Mouse (Mus musculus): ENCODE measurements at regions not wholly inside any gene's neighbourhood (a gene's known extent, or its start where the extent isn't known, plus 50 kb on each side); places are given as distances from the start of the nearest gene placed in this dataset.

DNA sequence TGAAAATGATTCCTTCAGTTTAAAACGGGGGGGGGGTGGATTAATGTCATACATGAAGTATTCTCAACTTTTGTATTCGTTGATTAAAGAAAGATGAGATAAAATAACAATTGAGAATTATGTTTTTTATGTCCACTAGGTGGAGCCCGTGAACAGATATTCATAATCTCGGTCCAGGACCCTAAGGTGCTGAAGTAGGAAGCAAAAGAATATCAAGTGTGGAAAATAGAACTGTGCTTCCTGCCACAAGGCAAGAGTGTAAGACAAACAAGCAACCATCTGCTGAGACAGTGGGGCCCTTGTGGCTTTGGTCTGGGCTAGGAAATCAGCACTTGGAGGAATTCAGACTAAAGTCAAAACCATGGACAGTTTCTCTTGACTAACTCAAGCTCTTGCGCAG lies 50.9 kb upstream of the Kap start:
- Histone ChIP-seq H3K36me3 (ENCODE audit: insufficient read depth, low read length) (no peaks in the 10 kb centered on the region), H3K27me3 (ENCODE audit: insufficient read depth, low read length) (no peaks in the 10 kb centered on the region), H3K9me3 (ENCODE audit: low read length) (no peaks in the 10 kb centered on the region), H3K27ac (ENCODE audit: low read length) (no peak overlapping the region), H3K4me3 (ENCODE audit: low read length) (no peak overlapping the region), H3K4me2 (replicated peaks; ENCODE audit: low read depth, low read length) (no peak overlapping the region), H3K4me1 (ENCODE audit: insufficient read depth, low read length) (no peaks in the 10 kb centered on the region), H3K9ac (replicated peaks; ENCODE audit: low read length) (no peak overlapping the region)
- 30% methylated on average over 5 of the region's 5 CpGs for WGBS
- no peak for ATAC-seq (ENCODE audit: low FRiP score, low TSS enrichment)

DNA sequence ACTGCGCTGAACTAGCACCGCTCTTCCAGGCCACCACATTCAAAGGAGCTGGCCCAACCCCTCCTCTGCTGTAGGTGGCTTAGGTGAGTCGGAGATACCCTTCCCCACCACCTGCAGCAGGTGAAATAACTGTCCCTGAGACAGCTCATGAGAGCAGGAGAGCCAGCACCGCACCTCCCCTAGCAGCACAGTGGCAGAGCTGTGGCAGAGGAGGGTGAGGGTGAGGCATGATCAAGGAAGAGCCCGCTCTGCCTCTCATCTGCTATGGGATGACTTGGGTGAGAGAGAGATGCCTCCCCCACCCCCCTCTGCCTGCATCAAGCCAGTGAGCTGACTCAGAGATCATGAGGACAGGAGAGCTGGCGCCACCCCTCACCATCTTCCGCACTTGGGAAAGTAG lies 81.1 kb upstream of the Kap start:
- Histone ChIP-seq H3K27ac (ENCODE audit: low read length) (no peak overlapping the region), H3K4me3 (ENCODE audit: low read length) (no peak overlapping the region), H3K36me3 (ENCODE audit: insufficient read depth, low read length) (no peaks in the 10 kb centered on the region), H3K4me1 (ENCODE audit: insufficient read depth, low read length) (no peaks in the 10 kb centered on the region), H3K9ac (replicated peaks; ENCODE audit: low read length) (no peak overlapping the region), H3K9me3 (ENCODE audit: low read length) (no peaks in the 10 kb centered on the region), H3K27me3 (ENCODE audit: insufficient read depth, low read length) (no peaks in the 10 kb centered on the region), H3K4me2 (replicated peaks; ENCODE audit: low read depth, low read length) (no peak overlapping the region)
- WGBS, result 92% methylated on average over 7 of the region's 7 CpGs
- no peak for ATAC-seq (ENCODE audit: low FRiP score, low TSS enrichment)

DNA sequence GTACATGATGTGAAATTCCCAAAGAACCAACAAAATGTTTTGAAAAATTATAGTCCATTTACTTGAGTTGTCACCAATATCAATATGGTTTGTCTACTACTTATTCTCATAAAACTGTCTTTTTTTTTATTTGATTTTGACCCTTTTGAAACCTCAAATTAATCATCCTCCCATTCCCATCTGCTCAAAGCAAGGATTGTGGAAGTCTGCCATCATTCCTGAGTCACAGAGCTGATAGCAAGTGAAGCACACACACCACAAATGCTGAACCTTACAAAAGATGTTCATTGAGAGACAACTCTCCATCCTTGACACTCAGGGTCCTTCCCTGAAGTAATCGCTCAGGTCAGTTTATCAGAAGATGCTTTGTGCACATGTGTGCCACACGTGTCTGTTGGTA lies 82.1 kb upstream of the Kap start:
- Histone ChIP-seq H3K27me3 (ENCODE audit: insufficient read depth, low read length) (no peaks in the 10 kb centered on the region), H3K9me3 (ENCODE audit: low read length) (no peaks in the 10 kb centered on the region), H3K9ac (replicated peaks; ENCODE audit: low read length) (no peak overlapping the region), H3K27ac (ENCODE audit: low read length) (no peak overlapping the region), H3K4me3 (ENCODE audit: low read length) (no peak overlapping the region), H3K36me3 (ENCODE audit: insufficient read depth, low read length) (no peaks in the 10 kb centered on the region), H3K4me2 (replicated peaks; ENCODE audit: low read depth, low read length) (no peak overlapping the region), H3K4me1 (ENCODE audit: insufficient read depth, low read length) (no peaks in the 10 kb centered on the region)
- no peak for ATAC-seq (ENCODE audit: low FRiP score, low TSS enrichment)
- 93% methylated on average over 2 of the region's 2 CpGs for WGBS

DNA sequence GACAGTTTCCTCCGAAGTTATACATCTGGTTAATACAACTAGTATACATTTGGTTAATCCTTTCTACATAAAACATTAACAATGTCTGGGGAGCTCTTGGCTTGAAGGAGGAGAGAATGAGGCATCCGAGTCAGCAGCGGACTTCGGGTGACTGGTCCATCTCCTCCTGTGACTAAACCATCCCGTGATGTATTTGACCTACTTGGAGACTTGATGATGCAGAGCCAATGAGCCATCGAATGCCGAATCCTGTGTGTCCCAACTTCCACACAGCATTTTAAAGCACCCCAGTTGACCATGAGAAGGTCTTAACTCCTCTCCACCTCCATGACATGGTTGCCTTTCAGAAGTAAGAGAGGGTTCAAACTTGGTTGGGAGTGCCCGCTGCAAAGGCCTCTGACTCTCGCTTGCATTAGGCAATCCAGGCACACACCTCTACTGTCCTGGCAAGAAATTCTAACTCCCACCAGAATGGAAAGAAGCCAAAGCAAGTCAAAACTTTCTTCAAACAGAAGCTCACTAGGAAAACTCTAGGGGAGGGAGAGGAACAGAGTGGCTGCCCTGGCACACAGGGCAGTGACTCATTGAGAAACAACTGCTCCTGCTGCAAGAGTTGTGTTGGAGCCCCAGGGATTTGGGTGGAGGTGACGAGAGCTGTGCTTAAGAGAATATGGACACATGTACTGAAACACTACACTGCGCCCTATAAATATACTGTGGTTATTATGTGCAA lies 75.4 kb upstream of the Etv6 start:
- H3K36me3 ChIP-seq (ENCODE audit: insufficient read depth, low read length), result no peaks in the 10 kb centered on the region
- no peaks in the 10 kb centered on the region for H3K9me3 ChIP-seq (ENCODE audit: low read length)
- no peak overlapping the region for H3K27ac ChIP-seq (ENCODE audit: low read length)
- no peak overlapping the region for H3K9ac ChIP-seq (replicated peaks; ENCODE audit: low read length)
- no peaks in the 10 kb centered on the region for H3K27me3 ChIP-seq (ENCODE audit: insufficient read depth, low read length)
- WGBS, result 81% methylated on average over 11 of the region's 11 CpGs
- no peak overlapping the region for H3K4me2 ChIP-seq (replicated peaks; ENCODE audit: low read depth, low read length)
- H3K4me3 ChIP-seq (ENCODE audit: low read length), result no peak overlapping the region
- no peaks in the 10 kb centered on the region for H3K4me1 ChIP-seq (ENCODE audit: insufficient read depth, low read length)
- no peak for ATAC-seq (ENCODE audit: low FRiP score, low TSS enrichment)

DNA sequence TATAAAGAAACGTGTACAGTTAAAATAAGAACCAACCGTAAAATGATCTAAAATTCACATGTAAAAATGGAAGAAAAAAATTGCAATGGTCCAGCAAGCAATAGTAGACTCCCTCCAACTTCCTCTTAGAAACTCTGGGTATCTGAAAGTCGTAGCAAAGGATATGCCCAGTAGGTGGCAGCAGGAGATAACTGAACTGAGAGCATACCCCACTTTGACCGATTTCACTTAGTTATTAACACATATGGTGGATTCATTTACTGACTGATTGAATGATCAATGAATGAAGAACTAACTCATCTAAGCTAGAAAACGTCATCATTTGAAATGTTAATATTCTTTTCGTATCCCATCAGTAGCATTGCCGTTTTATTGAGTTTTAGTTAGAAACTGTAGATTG lies 74.8 kb upstream of the Etv6 start:
- H3K27me3 ChIP-seq (ENCODE audit: insufficient read depth, low read length), result no peaks in the 10 kb centered on the region
- no peak overlapping the region for H3K4me2 ChIP-seq (replicated peaks; ENCODE audit: low read depth, low read length)
- no peak overlapping the region for H3K9ac ChIP-seq (replicated peaks; ENCODE audit: low read length)
- no peaks in the 10 kb centered on the region for H3K4me1 ChIP-seq (ENCODE audit: insufficient read depth, low read length)
- no peaks in the 10 kb centered on the region for H3K9me3 ChIP-seq (ENCODE audit: low read length)
- 27% methylated on average over 7 of the region's 7 CpGs for WGBS
- no peaks in the 10 kb centered on the region for H3K36me3 ChIP-seq (ENCODE audit: insufficient read depth, low read length)
- H3K4me3 ChIP-seq (ENCODE audit: low read length), result no peak overlapping the region
- H3K27ac ChIP-seq (ENCODE audit: low read length), result no peak overlapping the region
- peak; percentile 57; the same call in 1 of the 2 replicates for ATAC-seq (ENCODE audit: low FRiP score, low TSS enrichment)

DNA sequence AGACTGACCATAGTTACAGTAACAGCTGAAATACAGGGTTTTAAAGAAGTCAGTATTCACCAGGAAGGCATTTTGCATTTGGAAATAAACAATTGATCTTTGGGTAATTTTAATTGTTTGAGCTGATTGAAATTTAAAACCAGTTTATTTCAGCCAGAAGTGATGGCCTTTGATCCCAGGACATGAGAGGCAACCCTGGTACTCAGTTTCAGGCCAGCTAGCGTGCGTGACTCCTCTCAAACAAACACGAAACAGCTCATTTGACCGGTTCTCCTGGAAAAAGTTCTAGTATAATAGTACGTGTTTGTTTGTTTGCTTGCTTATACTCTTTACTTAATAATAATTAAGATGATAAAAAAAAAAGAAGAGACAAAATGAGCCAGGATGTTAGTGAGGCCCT lies 72.9 kb upstream of the Etv6 start:
- no peaks in the 10 kb centered on the region for H3K36me3 ChIP-seq (ENCODE audit: insufficient read depth, low read length)
- no peaks in the 10 kb centered on the region for H3K9me3 ChIP-seq (ENCODE audit: low read length)
- H3K4me3 ChIP-seq (ENCODE audit: low read length), result no peak overlapping the region
- no peak overlapping the region for H3K4me2 ChIP-seq (replicated peaks; ENCODE audit: low read depth, low read length)
- WGBS, result 67% methylated on average over 5 of the region's 5 CpGs
- H3K9ac ChIP-seq (replicated peaks; ENCODE audit: low read length), result no peak overlapping the region
- no peaks in the 10 kb centered on the region for H3K27me3 ChIP-seq (ENCODE audit: insufficient read depth, low read length)
- no peak overlapping the region for H3K27ac ChIP-seq (ENCODE audit: low read length)
- no peak for ATAC-seq (ENCODE audit: low FRiP score, low TSS enrichment)
- no peaks in the 10 kb centered on the region for H3K4me1 ChIP-seq (ENCODE audit: insufficient read depth, low read length)

DNA sequence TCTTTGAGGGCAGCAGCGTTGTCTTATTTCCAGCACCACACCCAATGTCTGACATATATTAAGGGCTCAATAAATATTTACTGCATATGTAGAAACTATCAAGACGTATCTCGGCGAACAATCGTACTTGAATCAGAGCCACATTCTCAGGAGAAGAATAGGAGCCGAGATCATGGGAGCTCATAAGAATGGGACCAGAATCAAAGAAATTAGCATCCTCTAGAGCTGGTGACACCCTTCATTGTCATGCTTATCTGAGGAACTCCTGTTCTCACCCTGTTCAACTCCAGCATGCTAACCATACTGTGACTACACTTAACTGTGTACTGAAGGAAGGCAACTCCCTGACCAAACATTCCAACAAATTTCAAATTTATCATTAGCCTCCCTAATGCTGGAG lies 72.2 kb upstream of the Etv6 start:
- no peak overlapping the region for H3K9ac ChIP-seq (replicated peaks; ENCODE audit: low read length)
- no peak overlapping the region for H3K27ac ChIP-seq (ENCODE audit: low read length)
- no peak overlapping the region for H3K4me3 ChIP-seq (ENCODE audit: low read length)
- WGBS, result 83% methylated on average over 6 of the region's 6 CpGs
- H3K27me3 ChIP-seq (ENCODE audit: insufficient read depth, low read length), result no peaks in the 10 kb centered on the region
- no peak for ATAC-seq (ENCODE audit: low FRiP score, low TSS enrichment)
- H3K9me3 ChIP-seq (ENCODE audit: low read length), result no peaks in the 10 kb centered on the region
- H3K4me2 ChIP-seq (replicated peaks; ENCODE audit: low read depth, low read length), result no peak overlapping the region
- no peaks in the 10 kb centered on the region for H3K36me3 ChIP-seq (ENCODE audit: insufficient read depth, low read length)
- no peaks in the 10 kb centered on the region for H3K4me1 ChIP-seq (ENCODE audit: insufficient read depth, low read length)

DNA sequence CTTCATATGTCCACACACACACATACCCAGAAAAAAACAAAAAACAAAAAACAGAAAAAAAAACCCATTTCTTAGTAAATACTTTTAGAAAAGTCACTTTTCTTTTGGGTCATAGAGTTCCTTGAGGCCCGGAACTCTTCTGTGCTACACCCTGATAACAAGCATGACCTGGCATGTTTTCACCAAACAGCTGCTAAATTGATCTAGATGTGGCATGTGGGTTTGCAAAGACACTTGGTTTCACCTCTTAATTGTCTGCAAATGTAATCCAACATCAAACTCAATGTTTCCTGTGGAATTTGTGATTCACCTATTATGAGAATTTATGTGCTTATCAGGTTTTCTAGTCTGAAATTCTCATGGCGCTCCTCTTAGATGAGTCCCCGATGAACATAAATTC lies 68.2 kb upstream of the Etv6 start:
- Histone ChIP-seq H3K9me3 (ENCODE audit: low read length) (no peaks in the 10 kb centered on the region), H3K4me1 (ENCODE audit: insufficient read depth, low read length) (no peaks in the 10 kb centered on the region), H3K27me3 (ENCODE audit: insufficient read depth, low read length) (no peaks in the 10 kb centered on the region), H3K27ac (ENCODE audit: low read length) (no peak overlapping the region), H3K36me3 (ENCODE audit: insufficient read depth, low read length) (no peaks in the 10 kb centered on the region), H3K4me2 (replicated peaks; ENCODE audit: low read depth, low read length) (no peak overlapping the region), H3K9ac (replicated peaks; ENCODE audit: low read length) (no peak overlapping the region), H3K4me3 (ENCODE audit: low read length) (no peak overlapping the region)
- no peak for ATAC-seq (ENCODE audit: low FRiP score, low TSS enrichment)
- 89% methylated on average over 3 of the region's 3 CpGs for WGBS

DNA sequence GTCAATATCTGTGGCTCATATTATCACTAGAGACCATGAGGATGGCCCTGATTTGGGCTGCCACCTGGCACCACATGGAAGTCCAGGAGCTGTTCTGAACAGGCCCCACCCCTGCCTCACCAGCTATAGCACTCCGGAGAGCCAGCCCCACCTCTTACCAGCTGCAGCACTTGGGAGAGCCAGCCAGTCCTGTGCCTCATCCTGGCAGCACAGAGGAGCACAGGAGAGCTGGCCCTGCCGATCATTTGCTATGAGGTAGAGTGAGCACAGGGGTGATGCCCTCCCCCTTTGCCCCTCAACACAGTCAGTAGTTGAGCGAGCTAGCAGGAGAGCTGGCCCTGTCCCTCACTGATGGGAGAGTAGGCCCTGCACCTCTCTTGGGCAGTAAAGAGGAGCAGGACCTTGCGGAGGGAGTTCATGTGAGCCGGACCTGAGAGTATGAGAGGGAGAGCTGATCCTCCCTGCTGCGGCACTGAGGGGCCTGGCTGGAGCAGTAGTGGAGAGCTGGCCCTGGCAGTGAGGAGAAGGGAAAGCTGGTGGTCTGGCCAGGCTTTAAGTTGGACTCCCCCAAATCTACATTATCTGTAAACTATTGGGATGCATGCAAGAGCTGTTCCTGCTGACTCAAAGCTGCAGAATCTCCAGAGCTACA lies 63.3 kb upstream of the Etv6 start:
- Histone ChIP-seq H3K4me2 (replicated peaks; ENCODE audit: low read depth, low read length) (no peak overlapping the region), H3K27ac (ENCODE audit: low read length) (no peak overlapping the region), H3K27me3 (ENCODE audit: insufficient read depth, low read length) (0 out of 2 replicates have a peak, but pooled peaks cover 2% of the 10 kb centered on the region), H3K9ac (replicated peaks; ENCODE audit: low read length) (no peak overlapping the region), H3K9me3 (ENCODE audit: low read length) (no peaks in the 10 kb centered on the region), H3K4me3 (ENCODE audit: low read length) (no peak overlapping the region), H3K4me1 (ENCODE audit: insufficient read depth, low read length) (peaks cover 7% of the 10 kb centered on the region), H3K36me3 (ENCODE audit: insufficient read depth, low read length) (no peaks in the 10 kb centered on the region)
- ATAC-seq (ENCODE audit: low FRiP score, low TSS enrichment), result no peak
- WGBS, result 76% methylated on average over 6 of the region's 6 CpGs

DNA sequence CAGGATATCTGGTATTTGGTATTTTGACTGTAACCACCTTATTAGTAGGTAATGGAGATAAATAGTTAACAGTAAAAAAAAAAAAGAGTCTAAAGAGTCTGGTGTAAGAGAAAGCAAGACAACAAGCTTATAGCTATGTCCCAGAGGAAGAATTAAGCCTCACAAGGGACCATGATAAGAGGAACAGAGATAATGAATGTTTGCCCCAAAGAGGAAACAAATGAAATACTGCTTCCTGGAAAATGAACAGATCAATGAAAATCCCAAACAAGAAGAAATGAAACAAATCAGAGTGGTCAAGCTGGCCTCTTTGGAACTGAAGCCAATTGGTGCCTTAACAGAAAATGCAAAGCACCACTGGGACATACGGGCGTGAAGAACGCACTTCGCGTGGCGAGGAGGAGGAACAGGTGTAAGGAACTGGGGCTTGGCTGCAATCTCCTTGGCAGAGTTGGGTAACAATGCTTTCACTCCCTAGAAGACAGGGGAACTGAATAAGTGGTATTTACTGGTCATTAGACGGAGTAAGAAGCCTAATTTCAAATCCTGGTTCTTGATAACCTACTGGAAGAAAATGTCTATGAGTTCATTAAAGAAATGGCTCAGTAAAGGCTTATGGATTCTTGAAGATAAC lies 62.2 kb upstream of the Etv6 start:
- 93% methylated on average over 7 of the region's 7 CpGs for WGBS
- Histone ChIP-seq H3K4me1 (ENCODE audit: insufficient read depth, low read length) (peaks cover 7% of the 10 kb centered on the region), H3K4me2 (replicated peaks; ENCODE audit: low read depth, low read length) (no peak overlapping the region), H3K4me3 (ENCODE audit: low read length) (no peak overlapping the region), H3K27me3 (ENCODE audit: insufficient read depth, low read length) (0 out of 2 replicates have a peak, but pooled peaks cover 2% of the 10 kb centered on the region), H3K27ac (ENCODE audit: low read length) (no peak overlapping the region), H3K9me3 (ENCODE audit: low read length) (no peaks in the 10 kb centered on the region), H3K9ac (replicated peaks; ENCODE audit: low read length) (no peak overlapping the region), H3K36me3 (ENCODE audit: insufficient read depth, low read length) (no peaks in the 10 kb centered on the region)
- no peak for ATAC-seq (ENCODE audit: low FRiP score, low TSS enrichment)
